Mouse (Mus musculus) intestine, embryonic 16.5 days (tissue): ENCODE results near the gene Gm20671. TPM values are rescaled to one million over a fixed set of nuclear protein-coding genes. Genes with fewer than 3 reads are reported as not detected.

Experiments used
- polyA plus RNA-seq: library from polyadenylated mRNA; unstranded; fragments of >200 nt; fragmentation: Nextera tagmentation; extraction: Ambion mirVana; gene quantifications from 2 replicates; pipeline ENCODE4 v1.2.1, GENCODE M21; 2015

Gm20671 gene
- polyA plus RNA-seq, 1 experiment from 2014 or later = not detected

Other genes starting within 250 kb of the Gm20671 start
- 26.9 and 30.1 TPM in 2 replicates for gene Yes1, start 215.9 kb downstream of the Gm20671 start, polyA plus RNA-seq
- 110 and 114 TPM in 2 replicates for gene Pisd, start 41.5 kb downstream of the Gm20671 start, polyA plus RNA-seq
- gene Prr14l, start 27.1 kb upstream of the Gm20671 start, polyA plus RNA-seq = 8.8 and 10.1 TPM in 2 replicates
- gene Depdc5, start 36.6 kb upstream of the Gm20671 start, polyA plus RNA-seq = 13.5 and 14.6 TPM in 2 replicates
- gene Ywhah, start 191.7 kb upstream of the Gm20671 start, polyA plus RNA-seq = 408 and 430 TPM in 2 replicates